8 mouse cellular contexts compared by ENCODE assay signal in genomic region chr17:63287413-63287812, GRCm38 (mm10).
A peak's percentile ranks its signal among the peaks of the same experiment; 100 is the strongest.
DNase-seq lines count a peak whose midpoint lies in the region; ATAC-seq and TF ChIP-seq lines count a peak whose summit lies in the region.

No protein-coding gene starts in this region.

- H3K9me3 ChIP-seq in heart, postnatal 0 days (replicated peaks; ENCODE audit: control insufficient read depth, low read length): no peaks in the 10 kb centered on the region
- H3K9me3 ChIP-seq in neural tube, embryonic 14.5 days (ENCODE audit: control insufficient read depth, low read length): no peaks in the 10 kb centered on the region

- H3K4me1 ChIP-seq in heart, postnatal 0 days (ENCODE audit: control insufficient read depth, insufficient read depth): peaks cover 14% of the 10 kb centered on the region; the same call in 1 of the 2 replicates
- peaks cover 13% of the 10 kb centered on the region for H3K4me1 ChIP-seq in neural tube, embryonic 14.5 days (ENCODE audit: control insufficient read depth, insufficient read depth, low read length)

- H3K4me2 ChIP-seq in heart, postnatal 0 days (ENCODE audit: low read depth, low read length): no peak overlapping the region
- no peak overlapping the region for H3K4me2 ChIP-seq in neural tube, embryonic 14.5 days (ENCODE audit: low read depth, low read length)

- no peaks in the 10 kb centered on the region for H3K27me3 ChIP-seq in heart, postnatal 0 days (ENCODE audit: control insufficient read depth, insufficient read depth, low read length)
- H3K27me3 ChIP-seq in neural tube, embryonic 14.5 days (ENCODE audit: control insufficient read depth, insufficient read depth, low read length): no peaks in the 10 kb centered on the region

- WGBS in heart, postnatal 0 days: 8% methylated on average over 2 of the region's 2 CpGs
- WGBS in neural tube, embryonic 14.5 days: 30% methylated on average over 2 of the region's 2 CpGs

- no peak for ATAC-seq in cerebellum, adult (ENCODE audit: insufficient number of reproducible peaks, low FRiP score, low TSS enrichment)
- peak; percentile 86 for ATAC-seq in heart, postnatal 0 days (ENCODE audit: insufficient read depth, low read depth)
- peak; percentile 62; the same call in 1 of the 2 replicates for ATAC-seq in neural tube, embryonic 14.5 days (ENCODE audit: low read depth)

- no peak overlapping the region for H3K9ac ChIP-seq in heart, postnatal 0 days (replicated peaks; ENCODE audit: low read depth, low read length)
- H3K9ac ChIP-seq in neural tube, embryonic 14.5 days (replicated peaks; ENCODE audit: low read depth, low read length): no peak overlapping the region

- no peaks in the 10 kb centered on the region for H3K36me3 ChIP-seq in heart, postnatal 0 days (replicated peaks; ENCODE audit: control insufficient read depth, insufficient read depth, low read length)
- H3K36me3 ChIP-seq in neural tube, embryonic 14.5 days (ENCODE audit: control insufficient read depth, insufficient read depth, low read length): no peaks in the 10 kb centered on the region

- peak; percentile 27 for TF ChIP-seq CTCF in heart, postnatal 0 days (IDR thresholded peaks at IDR 0.05; ENCODE audit: low read depth)

- no peak overlapping the region; the same call in 1 of the 2 replicates for H3K27ac ChIP-seq in heart, postnatal 0 days (ENCODE audit: low read depth)
- H3K27ac ChIP-seq in neural tube, embryonic 14.5 days (ENCODE audit: low read depth, low read length): 0 out of 2 replicates have a peak overlapping the region, but pooled peaks have one; percentile 22

- peak; percentile 27 for DNase-seq in cerebellum, adult 11 months
- peak; percentile 39 for DNase-seq in retina, postnatal 1 day
- no peak for DNase-seq in retina, embryonic 14.5 days (ENCODE audit: low spot score)
- peak; percentile 76 for DNase-seq in heart, postnatal 0 days (ENCODE audit: low spot score)
- no peak for DNase-seq in layer of hippocampus, postnatal 14 days (ENCODE audit: low spot score in 2 of 2)
- DNase-seq in layer of hippocampus, adult 9-10 months (ENCODE audit: low spot score): no peak

- no peak overlapping the region for H3K4me3 ChIP-seq in heart, postnatal 0 days (ENCODE audit: low read depth, low read length)
- no peak overlapping the region for H3K4me3 ChIP-seq in neural tube, embryonic 14.5 days (ENCODE audit: low read depth, low read length)

- TF ChIP-seq EP300 in heart, postnatal 0 days (IDR thresholded peaks at IDR 0.05; ENCODE audit: low read depth): no peak

Comparison
In these comparisons a context has a peak if more than half of its experiments do, and no peak if none do; other contexts are left out.
1. DNase-seq: peak in cerebellum, adult 11 months (single experiment), retina, postnatal 1 day (single experiment) and heart, postnatal 0 days (single experiment); none in retina, embryonic 14.5 days (single experiment), layer of hippocampus, postnatal 14 days (0 of 2) and layer of hippocampus, adult 9-10 months (single experiment).